Mouse (Mus musculus) liver (tissue): ENCODE results near the gene Sag.

Experiments
- DNase-seq: peaks from one replicate; pipeline ENCODE4 v3.0.0-alpha.2; 2020; ENCODE audit warnings: mixed read lengths

Gene Sag

GRCm38 (mm10) chr1:87803576-87803975, at the start of gene Sag:
Gene Sag (plus strand): TSS chr1:87803680.
- no peak for DNase-seq

GRCm38 (mm10) chr1:87755641-87756470, 47.6 kb upstream of the Sag start, which contains the start of gene Atg16l1:
Gene Atg16l1 (plus strand): TSS chr1:87755870.
- DNase-seq = peak; percentile 95

GRCm38 (mm10) chr1:87763821-87764220, 39.7 kb upstream of the Sag start:
- no peak for DNase-seq

- no peak for DNase-seq
Measured at GRCm38 (mm10) chr1:87765741-87766140, 37.7 kb upstream of the Sag start.

GRCm38 (mm10) chr1:87766233-87766632, 37.2 kb upstream of the Sag start:
- DNase-seq = peak; percentile 39

GRCm38 (mm10) chr1:87769263-87769662, 34.2 kb upstream of the Sag start:
- no peak for DNase-seq

GRCm38 (mm10) chr1:87770486-87770885, 33.0 kb upstream of the Sag start:
- no peak for DNase-seq

- DNase-seq = no peak
Measured at GRCm38 (mm10) chr1:87771724-87772123, 31.8 kb upstream of the Sag start.

GRCm38 (mm10) chr1:87773336-87773735, 30.1 kb upstream of the Sag start:
- DNase-seq = no peak

- DNase-seq = no peak
Measured at GRCm38 (mm10) chr1:87774845-87775244, 28.6 kb upstream of the Sag start.

GRCm38 (mm10) chr1:87779204-87779785, 24.2 kb upstream of the Sag start:
- no peak for DNase-seq

- no peak for DNase-seq
Measured at GRCm38 (mm10) chr1:87785703-87786102, 17.8 kb upstream of the Sag start.

GRCm38 (mm10) chr1:87786251-87786650, 17.2 kb upstream of the Sag start:
- DNase-seq = no peak

- no peak for DNase-seq
Measured at GRCm38 (mm10) chr1:87789665-87790064, 13.8 kb upstream of the Sag start.

GRCm38 (mm10) chr1:87792438-87793137, 10.9 kb upstream of the Sag start:
- DNase-seq = no peak

GRCm38 (mm10) chr1:87793138-87793449, 10.4 kb upstream of the Sag start:
- DNase-seq = no peak

GRCm38 (mm10) chr1:87797702-87798101, 5.8 kb upstream of the Sag start:
- DNase-seq = no peak

GRCm38 (mm10) chr1:87798306-87798705, 5.2 kb upstream of the Sag start:
- DNase-seq = no peak

GRCm38 (mm10) chr1:87807751-87808150, 4.3 kb downstream of the Sag start:
- DNase-seq = no peak

GRCm38 (mm10) chr1:87811391-87811790, 7.9 kb downstream of the Sag start:
- DNase-seq = no peak

- DNase-seq = no peak
Measured at GRCm38 (mm10) chr1:87812061-87812460, 8.6 kb downstream of the Sag start.

- DNase-seq = no peak
Measured at GRCm38 (mm10) chr1:87813155-87813554, 9.7 kb downstream of the Sag start.

GRCm38 (mm10) chr1:87813681-87814080, 10.2 kb downstream of the Sag start:
- DNase-seq = no peak

- no peak for DNase-seq
Measured at GRCm38 (mm10) chr1:87824420-87824995, 21.0 kb downstream of the Sag start.
